Mouse (Mus musculus) right cerebral cortex, adult 2 months (tissue): ENCODE results near the gene Ncam1.

Experiments
- DNase-seq, 2 experiments: peaks; one replicate each; pipeline ENCODE4 v3.0.0; 2021 to 2022; ENCODE audit warnings: low spot score in 2 of 2

Ncam1 gene

GRCm38 (mm10) chr9:49751466-49751865 is 47.3 kb downstream of the Ncam1 start:
- no peak for DNase-seq

- no peak for DNase-seq
Observed at GRCm38 (mm10) chr9:49746176-49746575, 52.5 kb downstream of the Ncam1 start.

- no peak for DNase-seq
Observed at GRCm38 (mm10) chr9:49745696-49746095, 53.0 kb downstream of the Ncam1 start.

GRCm38 (mm10) chr9:49744286-49744685 is 54.4 kb downstream of the Ncam1 start:
- DNase-seq = no peak

GRCm38 (mm10) chr9:49739935-49740334 is 58.8 kb downstream of the Ncam1 start:
- DNase-seq = no peak

- no peak for DNase-seq
Observed at GRCm38 (mm10) chr9:49738546-49738945, 60.2 kb downstream of the Ncam1 start.

GRCm38 (mm10) chr9:49737166-49737565 is 61.6 kb downstream of the Ncam1 start:
- no peak for DNase-seq

- DNase-seq = no peak
Observed at GRCm38 (mm10) chr9:49734348-49735007, 64.2 kb downstream of the Ncam1 start.

GRCm38 (mm10) chr9:49733726-49734125 is 65.0 kb downstream of the Ncam1 start:
- no peak for DNase-seq

GRCm38 (mm10) chr9:49729479-49729878 is 69.2 kb downstream of the Ncam1 start:
- DNase-seq = no peak

GRCm38 (mm10) chr9:49728211-49728610 is 70.5 kb downstream of the Ncam1 start:
- peak; percentile 38 to 68 for DNase-seq

- peak; percentile 61 to 78 for DNase-seq
Observed at GRCm38 (mm10) chr9:49722765-49723164, 76.0 kb downstream of the Ncam1 start.

- no peak for DNase-seq
Observed at GRCm38 (mm10) chr9:49715121-49715520, 83.6 kb downstream of the Ncam1 start.

GRCm38 (mm10) chr9:49714091-49714490 is 84.6 kb downstream of the Ncam1 start:
- DNase-seq = no peak

- DNase-seq = no peak
Observed at GRCm38 (mm10) chr9:49707646-49708045, 91.1 kb downstream of the Ncam1 start.

- DNase-seq = no peak
Observed at GRCm38 (mm10) chr9:49704196-49704967, 94.3 kb downstream of the Ncam1 start.

GRCm38 (mm10) chr9:49695371-49695770 is 103.4 kb downstream of the Ncam1 start:
- DNase-seq = no peak

- DNase-seq = no peak
Observed at GRCm38 (mm10) chr9:49692791-49693190, 105.9 kb downstream of the Ncam1 start.

GRCm38 (mm10) chr9:49691344-49691743 is 107.4 kb downstream of the Ncam1 start:
- no peak for DNase-seq

- no peak for DNase-seq
Observed at GRCm38 (mm10) chr9:49683566-49684273, 115.0 kb downstream of the Ncam1 start.

GRCm38 (mm10) chr9:49681848-49682469 is 116.8 kb downstream of the Ncam1 start:
- DNase-seq = no peak

GRCm38 (mm10) chr9:49679270-49679669 is 119.5 kb downstream of the Ncam1 start:
- no peak for DNase-seq
